ENCODE assay signal across 8 mouse cellular contexts in genomic region chr6:37354449-37355179, GRCm38 (mm10). TPM values are rescaled to one million over a fixed set of nuclear protein-coding genes. Genes with fewer than 3 reads are reported as not detected.
DNase-seq lines count a peak whose midpoint lies in the region; ATAC-seq and TF ChIP-seq lines count a peak whose summit lies in the region.

No protein-coding gene starts in this region.

- peak overlapping the region; percentile 39 for H3ac ChIP-seq in C2C12 (ENCODE audit: control insufficient read depth, insufficient read length, low read depth)

- H3K4me1 ChIP-seq in bone marrow, adult 2 months (ENCODE audit: control insufficient read depth, insufficient read depth, low read length): no peaks in the 10 kb centered on the region
- peaks cover 27% of the 10 kb centered on the region for H3K4me1 ChIP-seq in embryonic facial prominence, embryonic 13.5 days
- H3K4me1 ChIP-seq in heart, embryonic 12.5 days (replicated peaks): peaks cover 42% of the 10 kb centered on the region
- H3K4me1 ChIP-seq in kidney, embryonic 14.5 days (ENCODE audit: control insufficient read depth, insufficient read depth, low read length): no peaks in the 10 kb centered on the region
- H3K4me1 ChIP-seq in liver, embryonic 11.5 days (replicated peaks; ENCODE audit: control insufficient read depth, insufficient read depth, low read length): peaks cover 10% of the 10 kb centered on the region
- peaks cover 8% of the 10 kb centered on the region; the same call in 1 of the 2 replicates for H3K4me1 ChIP-seq in stomach, embryonic 15.5 days

- H3K9me3 ChIP-seq in embryonic facial prominence, embryonic 13.5 days: no peaks in the 10 kb centered on the region
- no peaks in the 10 kb centered on the region for H3K9me3 ChIP-seq in heart, embryonic 12.5 days (replicated peaks)
- no peaks in the 10 kb centered on the region for H3K9me3 ChIP-seq in kidney, embryonic 14.5 days (ENCODE audit: control insufficient read depth, low read length)
- no peaks in the 10 kb centered on the region for H3K9me3 ChIP-seq in liver, embryonic 11.5 days (ENCODE audit: control insufficient read depth, low read length)
- no peaks in the 10 kb centered on the region for H3K9me3 ChIP-seq in stomach, embryonic 15.5 days

- H3K9ac ChIP-seq in embryonic facial prominence, embryonic 13.5 days: no peak overlapping the region
- H3K9ac ChIP-seq in heart, embryonic 12.5 days: peak overlapping the region; percentile 34; the same call in 1 of the 2 replicates
- peak overlapping the region; percentile 29; the same call in 1 of the 2 replicates for H3K9ac ChIP-seq in kidney, embryonic 14.5 days (ENCODE audit: low read depth, low read length)
- peak overlapping the region; percentile 20; the same call in 1 of the 2 replicates for H3K9ac ChIP-seq in liver, embryonic 11.5 days (ENCODE audit: low read depth, low read length)
- H3K9ac ChIP-seq in stomach, embryonic 15.5 days: no peak overlapping the region

- peak; percentile 65 for DNase-seq in liver, embryonic 11.5 days (ENCODE audit: low spot score)
- DNase-seq in natural killer cell, adult 2 months (ENCODE audit: low spot score in 2 of 2): peak; percentile 34 to 59

- no peak for TF ChIP-seq POLR2A in bone marrow, adult 2 months (IDR thresholded peaks at IDR 0.05; ENCODE audit: borderline replicate concordance, control insufficient read depth, low read depth, low read length)

- H3K4me3 ChIP-seq in C2C12 (ENCODE audit: insufficient read depth, poor library complexity, severe bottlenecking): no peak overlapping the region
- no peak overlapping the region for H3K4me3 ChIP-seq in bone marrow, adult 2 months (replicated peaks; ENCODE audit: control insufficient read depth, low read depth, low read length)
- H3K4me3 ChIP-seq in embryonic facial prominence, embryonic 13.5 days: no peak overlapping the region
- no peak overlapping the region for H3K4me3 ChIP-seq in heart, embryonic 12.5 days
- H3K4me3 ChIP-seq in kidney, embryonic 14.5 days (ENCODE audit: low read length): no peak overlapping the region
- H3K4me3 ChIP-seq in liver, embryonic 11.5 days (ENCODE audit: low read depth, low read length): peak overlapping the region; percentile 20; the same call in 1 of the 2 replicates
- H3K4me3 ChIP-seq in stomach, embryonic 15.5 days (replicated peaks): no peak overlapping the region

- no peak for ATAC-seq in embryonic facial prominence, embryonic 13.5 days (ENCODE audit: insufficient number of reproducible peaks, insufficient read depth, low FRiP score, low TSS enrichment, low read depth)
- peak; percentile 72 for ATAC-seq in heart, embryonic 12.5 days (ENCODE audit: insufficient number of reproducible peaks, low FRiP score)
- ATAC-seq in kidney, embryonic 14.5 days (ENCODE audit: low FRiP score, low TSS enrichment): peak; percentile 77
- peak; percentile 66 for ATAC-seq in liver, embryonic 11.5 days (replicated peaks; ENCODE audit: low FRiP score)
- peak; percentile 52 for ATAC-seq in stomach, embryonic 15.5 days (ENCODE audit: insufficient read depth, low FRiP score, low read depth)

- H3K4me2 ChIP-seq in embryonic facial prominence, embryonic 13.5 days: no peak overlapping the region
- H3K4me2 ChIP-seq in heart, embryonic 12.5 days: peak overlapping the region; percentile 13
- no peak overlapping the region for H3K4me2 ChIP-seq in kidney, embryonic 14.5 days (replicated peaks; ENCODE audit: low read depth, low read length)
- H3K4me2 ChIP-seq in liver, embryonic 11.5 days: peak overlapping the region; percentile 51
- peak overlapping the region; percentile 34; the same call in 1 of the 2 replicates for H3K4me2 ChIP-seq in stomach, embryonic 15.5 days

- no peaks in the 10 kb centered on the region for H3K79me2 ChIP-seq in C2C12 (ENCODE audit: control insufficient read depth, insufficient read depth)

- TF ChIP-seq CTCF in C2C12 (IDR thresholded peaks at IDR 0.05; ENCODE audit: control insufficient read depth, insufficient read depth, insufficient read length): peak; percentile 87
- peak; percentile 91 for TF ChIP-seq CTCF in bone marrow, adult 2 months (IDR thresholded peaks at IDR 0.05; ENCODE audit: control insufficient read depth, insufficient read depth, low read length)

- H3K79me3 ChIP-seq in C2C12 (ENCODE audit: low read depth): no peaks in the 10 kb centered on the region

- WGBS in bone marrow, adult 2 months: 38% methylated on average over 17 of the region's 17 CpGs
- 27% methylated on average over 17 of the region's 17 CpGs for WGBS in embryonic facial prominence, embryonic 13.5 days
- 14% methylated on average over 17 of the region's 17 CpGs for WGBS in heart, embryonic 12.5 days
- WGBS in kidney, embryonic 14.5 days: 20% methylated on average over 17 of the region's 17 CpGs
- 16% methylated on average over 17 of the region's 17 CpGs for WGBS in liver, embryonic 11.5 days
- 11% methylated on average over 17 of the region's 17 CpGs for WGBS in stomach, embryonic 15.5 days

- H3K27ac ChIP-seq in bone marrow, adult 2 months (ENCODE audit: control insufficient read depth, insufficient read depth, low read depth, low read length, poor library complexity): 0 out of 2 replicates have a peak overlapping the region, but pooled peaks have one; percentile 7
- peak overlapping the region; percentile 51; the same call in 1 of the 2 replicates for H3K27ac ChIP-seq in embryonic facial prominence, embryonic 13.5 days
- peak overlapping the region; percentile 82 for H3K27ac ChIP-seq in heart, embryonic 12.5 days (ENCODE audit: poor library complexity, severe bottlenecking)
- H3K27ac ChIP-seq in kidney, embryonic 14.5 days (ENCODE audit: low read depth, low read length): peak overlapping the region; percentile 77
- peak overlapping the region; percentile 52 for H3K27ac ChIP-seq in liver, embryonic 11.5 days (ENCODE audit: low read depth, low read length)
- H3K27ac ChIP-seq in stomach, embryonic 15.5 days: peak overlapping the region; percentile 91

- no peaks in the 10 kb centered on the region for H3K27me3 ChIP-seq in C2C12 (ENCODE audit: control insufficient read depth, insufficient read depth, insufficient read length)
- no peaks in the 10 kb centered on the region for H3K27me3 ChIP-seq in embryonic facial prominence, embryonic 13.5 days
- no peaks in the 10 kb centered on the region for H3K27me3 ChIP-seq in heart, embryonic 12.5 days (replicated peaks)
- H3K27me3 ChIP-seq in kidney, embryonic 14.5 days (ENCODE audit: control insufficient read depth, insufficient read depth, low read length): no peaks in the 10 kb centered on the region
- no peaks in the 10 kb centered on the region for H3K27me3 ChIP-seq in liver, embryonic 11.5 days (replicated peaks; ENCODE audit: control insufficient read depth, insufficient read depth, low read length)
- no peaks in the 10 kb centered on the region for H3K27me3 ChIP-seq in stomach, embryonic 15.5 days (replicated peaks)

- H3K36me3 ChIP-seq in C2C12 (ENCODE audit: control insufficient read depth, insufficient read depth): peaks cover 11% of the 10 kb centered on the region
- peaks cover 55% of the 10 kb centered on the region for H3K36me3 ChIP-seq in embryonic facial prominence, embryonic 13.5 days
- peaks cover 82% of the 10 kb centered on the region for H3K36me3 ChIP-seq in heart, embryonic 12.5 days
- peaks cover 61% of the 10 kb centered on the region for H3K36me3 ChIP-seq in kidney, embryonic 14.5 days (ENCODE audit: control insufficient read depth, insufficient read depth, low read length)
- H3K36me3 ChIP-seq in liver, embryonic 11.5 days (ENCODE audit: control insufficient read depth, insufficient read depth, low read length): peaks cover 8% of the 10 kb centered on the region; the same call in 1 of the 2 replicates
- peaks cover 24% of the 10 kb centered on the region for H3K36me3 ChIP-seq in stomach, embryonic 15.5 days

TF ChIP-seq in C2C12, 6 proteins besides CTCF, POLR2A, EP300 and RAD21:
- no peak for TF ChIP-seq USF1 (IDR thresholded peaks at IDR 0.05; ENCODE audit: low read depth)
- TF ChIP-seq MYOG (IDR thresholded peaks at IDR 0.05; ENCODE audit: control insufficient read depth, extremely low read depth, insufficient read length): no peak
- no peak for TF ChIP-seq FOSL1 (IDR thresholded peaks at IDR 0.05; ENCODE audit: insufficient read depth, low read length, poor library complexity, severe bottlenecking)
- TF ChIP-seq CEBPB (IDR thresholded peaks at IDR 0.05; ENCODE audit: low read depth): peak; percentile 35

RNA-seq across cellular contexts. Expression of gene Dgki, which starts 54.6 kb away (rescaled TPM):
- not detected for polyA plus RNA-seq in C2C12 (2012; fragmentation: generic; extraction: Trizol)
- 1.4 and 7.2 TPM in 2 replicates for polyA plus RNA-seq in bone marrow, adult 2 months (2011; ENCODE audit: insufficient read depth, insufficient read length, low replicate concordance, missing spikeins)
- 0.84 and 1.1 TPM in 2 replicates for polyA plus RNA-seq in embryonic facial prominence, embryonic 13.5 days (2015; fragmentation: Nextera tagmentation; extraction: Ambion mirVana)
- 0.84 and 0.86 TPM in 2 replicates for polyA plus RNA-seq in heart, embryonic 12.5 days (2016; fragmentation: Nextera tagmentation; extraction: Ambion mirVana)
- 0.27 and 0.43 TPM in 2 replicates for polyA plus RNA-seq in kidney, embryonic 14.5 days (2014; fragmentation: Nextera tagmentation; extraction: Ambion mirVana)
- 0.17 and 0.18 TPM in 2 replicates for polyA plus RNA-seq in liver, embryonic 11.5 days (2014; fragmentation: Nextera tagmentation; extraction: Ambion mirVana)
- 0.76 and 0.81 TPM in 2 replicates for polyA plus RNA-seq in stomach, embryonic 15.5 days (2015; fragmentation: Nextera tagmentation; extraction: Ambion mirVana)

Comparison
In these comparisons a context has a peak if more than half of its experiments do, and no peak if none do; other contexts are left out.
1. H3K27ac ChIP-seq: peak in every context shown above with its lines; median percentile 91 in stomach, embryonic 15.5 days; 82 in heart, embryonic 12.5 days; 77 in kidney, embryonic 14.5 days; 52 in liver, embryonic 11.5 days; 51 in embryonic facial prominence, embryonic 13.5 days; 7 in bone marrow, adult 2 months.
2. H3K4me2 ChIP-seq: peak in heart, embryonic 12.5 days (single experiment), liver, embryonic 11.5 days (single experiment) and stomach, embryonic 15.5 days (single experiment); none in embryonic facial prominence, embryonic 13.5 days (single experiment) and kidney, embryonic 14.5 days (single experiment).
3. H3K9ac ChIP-seq: peak in heart, embryonic 12.5 days (single experiment), kidney, embryonic 14.5 days (single experiment) and liver, embryonic 11.5 days (single experiment); none in embryonic facial prominence, embryonic 13.5 days (single experiment) and stomach, embryonic 15.5 days (single experiment).